Mouse (Mus musculus) embryonic facial prominence, embryonic 15.5 days (tissue): ENCODE measurements around the gene Aldh18a1. TPM values are rescaled to one million over a fixed set of nuclear protein-coding genes. Genes with fewer than 3 reads are reported as not detected.
"Not testable (repeated sequence)": the region's sequence is repeated elsewhere in the genome, so short reads cannot be mapped to it uniquely, and the experiment has no call there.

ENCODE experiments used
- ATAC-seq: fragments of 200-750 bp; cut with Nextera tagmentation; 2 replicates; pipeline ENCODE4 v1.8.0; 2017; ENCODE audit warnings: low read depth, moderate TSS enrichment; ENCODE audit not compliant: insufficient number of reproducible peaks, low FRiP score, low TSS enrichment
- H3K27ac ChIP-seq: fragments of 300-500 bp; sonication (generic); replicated peaks from 2 replicates; pipeline ENCODE4 v1.5.1; 2015; ENCODE audit warnings: mild to moderate bottlenecking, inconsistent platforms
- H3K27me3 ChIP-seq: fragments of 300-500 bp; sonication (generic); 2 replicates; pipeline ENCODE4 v1.6.1; 2015; ENCODE audit warnings: inconsistent platforms
- H3K36me3 ChIP-seq: fragments of 300-500 bp; sonication (generic); 2 replicates; pipeline ENCODE4 v1.6.1; 2015; ENCODE audit warnings: mild to moderate bottlenecking, inconsistent platforms
- H3K4me1 ChIP-seq: fragments of 300-500 bp; sonication (generic); 2 replicates; pipeline ENCODE4 v1.6.1; 2015; ENCODE audit warnings: inconsistent platforms
- H3K4me2 ChIP-seq: fragments of 300-500 bp; sonication (generic); replicated peaks from 2 replicates; pipeline ENCODE4 v1.6.1; 2015; ENCODE audit warnings: mild to moderate bottlenecking, inconsistent platforms
- H3K4me3 ChIP-seq: fragments of 300-500 bp; sonication (generic); replicated peaks from 2 replicates; pipeline ENCODE4 v1.5.1; 2015; ENCODE audit warnings: mild to moderate bottlenecking, inconsistent platforms
- H3K9ac ChIP-seq: fragments of 300-500 bp; sonication (generic); 2 replicates; pipeline ENCODE4 v1.6.1; 2015; ENCODE audit warnings: inconsistent platforms
- H3K9me3 ChIP-seq: fragments of 300-500 bp; sonication (generic); replicated peaks from 2 replicates; pipeline ENCODE4 v1.6.1; 2016; ENCODE audit warnings: inconsistent platforms
- WGBS: fragments of 180-500 bp; shearing (Covaris S2); methylation state at CpG from one replicate; pipeline ENCODE4 v1.1.7; 2015; 5-methylcytosine and 5-hydroxymethylcytosine counted together
- polyA plus RNA-seq: library from polyadenylated mRNA; unstranded; fragments of >200 nt; fragmentation: Nextera tagmentation; extraction: Ambion mirVana; gene quantifications from 2 replicates; pipeline ENCODE4 v1.2.1, GENCODE M21; 2015

Gene Aldh18a1
- 64.5 and 65.2 TPM in 2 replicates for polyA plus RNA-seq

GRCm38 (mm10) chr19:40588293-40588654 lies at the start of gene Aldh18a1:
Gene Aldh18a1 (minus strand): TSS chr19:40588463.
- peak; percentile 95 for ATAC-seq
- WGBS: 0% methylated on average over 34 of the region's 34 CpGs

GRCm38 (mm10) chr19:40637601-40638000 lies 49.3 kb upstream of the Aldh18a1 start:
- 82% methylated on average over 7 of the region's 7 CpGs for WGBS
- Histone ChIP-seq H3K4me1 (no peaks in the 10 kb centered on the region), H3K4me2 (no peak overlapping the region), H3K36me3 (no peaks in the 10 kb centered on the region), H3K9me3 (no peaks in the 10 kb centered on the region), H3K27ac (0 out of 2 replicates have a peak overlapping the region, but pooled peaks have one; percentile 8), H3K4me3 (no peak overlapping the region), H3K9ac (no peak overlapping the region), H3K27me3 (no peaks in the 10 kb centered on the region)
- ATAC-seq: no peak

More at GRCm38 (mm10) chr19:40588293-40588654, at the start of gene Aldh18a1:
- Histone ChIP-seq H3K9me3 (no peaks in the 10 kb centered on the region), H3K4me3 (peak within 1 kb of the TSS; percentile 71), H3K27ac (peak within 1 kb of the TSS; percentile 80), H3K27me3 (no peaks in the 10 kb centered on the region), H3K9ac (peak within 1 kb of the TSS; percentile 46), H3K4me1 (peaks cover 9% of the 10 kb centered on the region), H3K36me3 (peaks cover 8% of the 10 kb centered on the region; the same call in 1 of the 2 replicates), H3K4me2 (peak within 1 kb of the TSS; percentile 69)

- no peak for ATAC-seq
- H3K27ac ChIP-seq: no peak overlapping the region
- H3K36me3 ChIP-seq: no peaks in the 10 kb centered on the region
- no peak overlapping the region for H3K4me3 ChIP-seq
- no peaks in the 10 kb centered on the region for H3K4me1 ChIP-seq
- H3K9ac ChIP-seq: no peak overlapping the region
- no peak overlapping the region for H3K4me2 ChIP-seq
- no peaks in the 10 kb centered on the region for H3K27me3 ChIP-seq
- H3K9me3 ChIP-seq: no peaks in the 10 kb centered on the region
- 53% methylated on average over 4 of the region's 4 CpGs for WGBS
Measured at GRCm38 (mm10) chr19:40637091-40637490, 48.8 kb upstream of the Aldh18a1 start.

- ATAC-seq: no peak
- H3K4me2 ChIP-seq: no peak overlapping the region
- H3K36me3 ChIP-seq: no peaks in the 10 kb centered on the region
- H3K9ac ChIP-seq: no peak overlapping the region
- no peaks in the 10 kb centered on the region for H3K9me3 ChIP-seq
- 59% methylated on average over 1 of the region's 1 CpGs for WGBS
- no peak overlapping the region for H3K27ac ChIP-seq
- no peak overlapping the region for H3K4me3 ChIP-seq
- H3K27me3 ChIP-seq: no peaks in the 10 kb centered on the region
- no peaks in the 10 kb centered on the region for H3K4me1 ChIP-seq
Measured at GRCm38 (mm10) chr19:40633144-40633543, 44.9 kb upstream of the Aldh18a1 start.

- no peaks in the 10 kb centered on the region for H3K4me1 ChIP-seq
- no peak overlapping the region for H3K4me2 ChIP-seq
- H3K9me3 ChIP-seq: no peaks in the 10 kb centered on the region
- H3K27me3 ChIP-seq: no peaks in the 10 kb centered on the region
- H3K4me3 ChIP-seq: no peak overlapping the region
- no peak overlapping the region for H3K27ac ChIP-seq
- H3K36me3 ChIP-seq: no peaks in the 10 kb centered on the region
- WGBS: 79% methylated on average over 5 of the region's 5 CpGs
- ATAC-seq: no peak
- no peak overlapping the region for H3K9ac ChIP-seq
Measured at GRCm38 (mm10) chr19:40632668-40633067, 44.4 kb upstream of the Aldh18a1 start.

GRCm38 (mm10) chr19:40632193-40632592 lies 43.9 kb upstream of the Aldh18a1 start:
- H3K4me2 ChIP-seq: no peak overlapping the region
- no peak for ATAC-seq
- 70% methylated on average over 3 of the region's 3 CpGs for WGBS

GRCm38 (mm10) chr19:40630606-40631005 lies 42.3 kb upstream of the Aldh18a1 start:
- no peaks in the 10 kb centered on the region for H3K27me3 ChIP-seq
- H3K9ac ChIP-seq: no peak overlapping the region
- no peaks in the 10 kb centered on the region for H3K9me3 ChIP-seq
- ATAC-seq: no peak
- no peak overlapping the region for H3K4me3 ChIP-seq
- 68% methylated on average over 7 of the region's 7 CpGs for WGBS
- no peaks in the 10 kb centered on the region for H3K36me3 ChIP-seq
- no peak overlapping the region for H3K27ac ChIP-seq
- no peak overlapping the region for H3K4me2 ChIP-seq
- H3K4me1 ChIP-seq: no peaks in the 10 kb centered on the region

More at GRCm38 (mm10) chr19:40632193-40632592, 43.9 kb upstream of the Aldh18a1 start:
- no peaks in the 10 kb centered on the region for H3K4me1 ChIP-seq
- no peaks in the 10 kb centered on the region for H3K27me3 ChIP-seq
- no peak overlapping the region for H3K9ac ChIP-seq
- H3K36me3 ChIP-seq: no peaks in the 10 kb centered on the region
- no peak overlapping the region for H3K27ac ChIP-seq
- no peaks in the 10 kb centered on the region for H3K9me3 ChIP-seq
- no peak overlapping the region for H3K4me3 ChIP-seq

GRCm38 (mm10) chr19:40630096-40630495 lies 41.8 kb upstream of the Aldh18a1 start:
- Histone ChIP-seq H3K9me3 (no peaks in the 10 kb centered on the region), H3K27ac (no peak overlapping the region), H3K4me2 (no peak overlapping the region), H3K9ac (no peak overlapping the region), H3K36me3 (no peaks in the 10 kb centered on the region), H3K4me3 (no peak overlapping the region), H3K27me3 (no peaks in the 10 kb centered on the region), H3K4me1 (no peaks in the 10 kb centered on the region)
- 71% methylated on average over 3 of the region's 3 CpGs for WGBS
- no peak for ATAC-seq

GRCm38 (mm10) chr19:40628950-40629349 lies 40.7 kb upstream of the Aldh18a1 start:
- Histone ChIP-seq H3K36me3 (no peaks in the 10 kb centered on the region), H3K4me1 (no peaks in the 10 kb centered on the region), H3K4me2 (no peak overlapping the region), H3K27ac (no peak overlapping the region), H3K9me3 (no peaks in the 10 kb centered on the region), H3K4me3 (no peak overlapping the region), H3K9ac (no peak overlapping the region), H3K27me3 (no peaks in the 10 kb centered on the region)
- no peak for ATAC-seq

- ATAC-seq: no peak
- 55% methylated on average over 12 of the region's 12 CpGs for WGBS
- Histone ChIP-seq H3K9ac (no peak overlapping the region), H3K9me3 (no peaks in the 10 kb centered on the region), H3K4me1 (no peaks in the 10 kb centered on the region), H3K4me2 (no peak overlapping the region), H3K36me3 (no peaks in the 10 kb centered on the region), H3K27me3 (no peaks in the 10 kb centered on the region), H3K27ac (no peak overlapping the region), H3K4me3 (no peak overlapping the region)
Measured at GRCm38 (mm10) chr19:40625935-40626334, 37.7 kb upstream of the Aldh18a1 start.

GRCm38 (mm10) chr19:40621616-40622015 lies 33.4 kb upstream of the Aldh18a1 start:
- H3K4me1 ChIP-seq, H3K9ac ChIP-seq, H3K4me2 ChIP-seq, H3K36me3 ChIP-seq, H3K27ac ChIP-seq, H3K27me3 ChIP-seq, H3K4me3 ChIP-seq, H3K9me3 ChIP-seq, ATAC-seq: not testable (repeated sequence)
- WGBS: 38% methylated on average over 13 of the region's 26 CpGs

- H3K4me2 ChIP-seq: no peak overlapping the region
- H3K27ac ChIP-seq: no peak overlapping the region
- peaks cover 5% of the 10 kb centered on the region; the same call in 1 of the 2 replicates for H3K4me1 ChIP-seq
- no peak overlapping the region for H3K9ac ChIP-seq
- WGBS: 75% methylated on average over 7 of the region's 7 CpGs
- H3K27me3 ChIP-seq: no peaks in the 10 kb centered on the region
- H3K4me3 ChIP-seq: no peak overlapping the region
- no peaks in the 10 kb centered on the region for H3K36me3 ChIP-seq
- no peak for ATAC-seq
- no peaks in the 10 kb centered on the region for H3K9me3 ChIP-seq
Measured at GRCm38 (mm10) chr19:40616021-40616420, 27.8 kb upstream of the Aldh18a1 start.
